14 mouse cellular contexts compared by ENCODE assay signal in the genomic region with DNA sequence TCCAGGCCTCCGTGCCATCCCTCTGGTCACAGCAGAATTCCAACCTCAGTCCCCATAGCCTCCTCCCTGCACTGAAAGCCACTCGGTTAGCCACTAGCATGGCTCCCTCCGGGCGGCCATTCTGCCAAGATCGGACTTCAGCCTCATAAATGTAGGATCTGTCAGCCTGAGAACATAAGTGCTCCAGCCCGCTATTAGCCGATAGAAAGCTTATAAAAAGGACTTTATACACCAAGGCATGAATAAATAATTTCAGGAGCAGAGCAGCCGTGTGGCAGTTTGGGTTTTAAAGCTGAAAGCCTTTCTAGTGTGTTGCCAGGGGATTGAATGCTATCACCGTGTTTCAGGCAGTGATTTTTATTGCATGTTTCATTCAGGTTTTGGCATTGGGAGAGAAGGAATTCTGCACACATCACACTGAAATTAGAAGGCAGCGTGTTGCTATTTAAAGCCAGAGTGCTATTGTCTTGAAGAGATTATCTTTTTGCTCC.
DNase-seq lines count a peak whose midpoint lies in the region; ATAC-seq lines count a peak whose summit lies in the region.
"Had no signal": no experiment of that assay in that cellular context is flagged by ENCODE, and none has a peak within 500 bp of the region (broad histone marks: within the 10 kb centered on the region; RNA-seq: fewer than 3 reads in every experiment).

No protein-coding gene starts in this region.

- H3K4me1 ChIP-seq in heart, embryonic 12.5 days (replicated peaks) = peaks cover 17% of the 10 kb centered on the region
- peaks cover 14% of the 10 kb centered on the region; the same call in 1 of the 2 replicates for H3K4me1 ChIP-seq in neural tube, embryonic 12.5 days

- intact Hi-C loops in heart, postnatal 25 days (cut with DNase I) = no loop called here

- H3K9me3 ChIP-seq in heart, embryonic 12.5 days (replicated peaks) = no peaks in the 10 kb centered on the region
- no peaks in the 10 kb centered on the region for H3K9me3 ChIP-seq in neural tube, embryonic 12.5 days

- no peaks in the 10 kb centered on the region for H3K27me3 ChIP-seq in heart, embryonic 12.5 days (replicated peaks)
- no peaks in the 10 kb centered on the region; the same call in 1 of the 2 replicates for H3K27me3 ChIP-seq in neural tube, embryonic 12.5 days (replicated peaks)

- 69% methylated on average over 10 of the region's 10 CpGs for WGBS in heart, embryonic 12.5 days
- 39% methylated on average over 10 of the region's 10 CpGs for WGBS in neural tube, embryonic 12.5 days
- WGBS in large intestine, adult 2 months = 20% methylated on average over 10 of the region's 10 CpGs

- no peak for ATAC-seq in heart, embryonic 12.5 days (ENCODE audit: insufficient number of reproducible peaks, low FRiP score)
- ATAC-seq in neural tube, embryonic 12.5 days (ENCODE audit: low FRiP score, low read depth) = peak; percentile 58; the same call in 1 of the 2 replicates
- ATAC-seq: CD4-positive, CD25-positive, alpha-beta regulatory T cell, adult 4 months had no signal

- no peak overlapping the region for H3K4me2 ChIP-seq in heart, embryonic 12.5 days
- H3K4me2 ChIP-seq in neural tube, embryonic 12.5 days (replicated peaks) = peak overlapping the region; percentile 34
- H3K4me2 ChIP-seq: lung, embryonic 14.5 days had no signal

- no peaks in the 10 kb centered on the region for H3K36me3 ChIP-seq in heart, embryonic 12.5 days
- H3K36me3 ChIP-seq in neural tube, embryonic 12.5 days = no peaks in the 10 kb centered on the region

- H3K4me3 ChIP-seq in heart, embryonic 12.5 days = no peak overlapping the region
- no peak overlapping the region for H3K4me3 ChIP-seq in neural tube, embryonic 12.5 days
- H3K4me3 ChIP-seq: erythroblast, embryonic 14.5 days had no signal

- no peak for DNase-seq in heart, postnatal 25 days (ENCODE audit: low spot score)
- DNase-seq in neural tube, embryonic 10.5 days (ENCODE audit: extremely low spot score, low spot score) = no peak
- peak; percentile 11 for DNase-seq in large intestine, adult 2 months (ENCODE audit: low read depth, low spot score)
- DNase-seq in adrenal gland, adult (ENCODE audit: inconsistent age in 2 of 2, low spot score in 1 of 2) = no peak
- DNase-seq in ovary, postnatal 36 days (ENCODE audit: low spot score) = no peak
- DNase-seq in adrenal gland, postnatal 36 days = no peak
- DNase-seq: adrenal gland, adult 2 months; gastrocnemius, postnatal 36 days; lung, embryonic 14.5 days; thymus, postnatal 14 days had no signal

- H3K27ac ChIP-seq in heart, embryonic 12.5 days (ENCODE audit: poor library complexity, severe bottlenecking) = 0 out of 2 replicates have a peak overlapping the region, but pooled peaks have one; percentile 38
- H3K27ac ChIP-seq in neural tube, embryonic 12.5 days = peak overlapping the region; percentile 62; the same call in 1 of the 2 replicates

- peak overlapping the region; percentile 15; the same call in 1 of the 2 replicates for H3K9ac ChIP-seq in heart, embryonic 12.5 days
- H3K9ac ChIP-seq in neural tube, embryonic 12.5 days = no peak overlapping the region
- H3K9ac ChIP-seq: lung, embryonic 14.5 days had no signal
